15 mouse cellular contexts compared by ENCODE assay signal in genomic region chr3:110356822-110357594, GRCm38 (mm10).
"Had no signal": no experiment of that assay in that cellular context is flagged by ENCODE, and none has a peak within 500 bp of the region (broad histone marks: within the 10 kb centered on the region; RNA-seq: fewer than 3 reads in every experiment).

No protein-coding gene starts in this region.

- H3K4me3 ChIP-seq: lung, embryonic 15.5 days; megakaryocyte, embryonic 14.5 days; midbrain, embryonic 13.5 days; midbrain, embryonic 15.5 days; neural tube, embryonic 12.5 days had no signal

- H3K4me1 ChIP-seq: lung, embryonic 15.5 days; megakaryocyte, embryonic 14.5 days; midbrain, embryonic 13.5 days; midbrain, embryonic 15.5 days; neural tube, embryonic 12.5 days had no signal

- H3K27me3 ChIP-seq: lung, embryonic 15.5 days; megakaryocyte, embryonic 14.5 days; midbrain, embryonic 13.5 days; midbrain, embryonic 15.5 days; neural tube, embryonic 12.5 days had no signal

- H3K36me3 ChIP-seq: lung, embryonic 15.5 days; midbrain, embryonic 13.5 days; midbrain, embryonic 15.5 days; neural tube, embryonic 12.5 days had no signal

- H3K27ac ChIP-seq: lung, embryonic 15.5 days; macrophage; midbrain, embryonic 13.5 days; midbrain, embryonic 15.5 days; neural tube, embryonic 12.5 days had no signal

- H3K4me2 ChIP-seq: lung, embryonic 15.5 days; midbrain, embryonic 11.5 days; midbrain, embryonic 13.5 days; midbrain, embryonic 15.5 days; neural tube, embryonic 12.5 days had no signal

- ATAC-seq: lung, postnatal 0 days; midbrain, embryonic 13.5 days; midbrain, embryonic 15.5 days had no signal

- H3K9me3 ChIP-seq: lung, embryonic 15.5 days; midbrain, embryonic 13.5 days; midbrain, embryonic 15.5 days; neural tube, embryonic 12.5 days had no signal

- H3K9ac ChIP-seq: lung, embryonic 15.5 days; midbrain, embryonic 13.5 days; midbrain, embryonic 15.5 days; neural tube, embryonic 12.5 days had no signal

- DNase-seq: lung, adult 18-20 months; lung, postnatal 14 days; lung, postnatal 36 days; right cerebral cortex, postnatal 14 days; thymus, adult 18-20 months; thymus, postnatal 14 days; thymus, postnatal 36 days had no signal
